Mouse (Mus musculus) WW6 (cell line): ENCODE data around the gene Gabrb1.

Experiments used
- DNase-seq: peaks from one replicate; pipeline ENCODE4 v3.0.0-alpha.2; 2013; ENCODE audit warnings: low read depth, low spot score

Gene Gabrb1

DNA sequence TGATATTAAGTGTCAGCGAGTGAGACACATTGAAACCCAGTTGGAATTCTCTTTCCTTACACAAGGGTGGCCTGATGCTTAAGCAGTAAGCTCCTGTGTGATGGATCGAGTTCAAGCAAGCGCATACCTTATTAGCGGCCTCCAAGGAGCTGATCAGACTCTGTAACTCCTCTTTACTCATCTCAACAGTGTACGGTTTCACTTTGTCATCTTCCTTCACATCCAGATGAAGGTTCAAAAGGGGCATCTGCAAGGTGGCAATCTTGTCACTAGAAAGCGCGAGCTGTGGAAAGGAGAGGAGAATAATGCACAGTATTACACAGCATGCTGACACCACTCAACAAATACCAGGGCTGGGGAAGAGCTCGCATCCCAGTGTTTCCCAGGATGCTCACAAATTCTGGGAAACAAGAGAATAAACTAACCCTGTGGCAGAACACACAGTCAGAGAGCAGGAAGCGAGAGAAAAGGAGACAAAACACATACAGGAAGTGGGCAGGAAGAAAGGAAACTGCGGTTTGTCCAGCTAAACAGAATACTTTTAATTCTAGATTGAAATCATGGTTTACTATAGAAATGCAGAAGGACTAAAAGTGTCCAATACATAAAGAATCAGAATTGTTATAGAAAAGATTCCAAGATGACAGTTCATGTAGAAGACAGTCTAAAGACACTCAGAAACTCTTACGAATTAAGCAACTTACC, 503.0 kb downstream of the Gabrb1 start:
- no peak for DNase-seq

- DNase-seq = no peak
These were observed 504.9 kb downstream of the Gabrb1 start for GRCm38 (mm10) chr5:72162855-72163254.

- no peak for DNase-seq
These were observed 506.5 kb downstream of the Gabrb1 start for GRCm38 (mm10) chr5:72164386-72164785.

DNA sequence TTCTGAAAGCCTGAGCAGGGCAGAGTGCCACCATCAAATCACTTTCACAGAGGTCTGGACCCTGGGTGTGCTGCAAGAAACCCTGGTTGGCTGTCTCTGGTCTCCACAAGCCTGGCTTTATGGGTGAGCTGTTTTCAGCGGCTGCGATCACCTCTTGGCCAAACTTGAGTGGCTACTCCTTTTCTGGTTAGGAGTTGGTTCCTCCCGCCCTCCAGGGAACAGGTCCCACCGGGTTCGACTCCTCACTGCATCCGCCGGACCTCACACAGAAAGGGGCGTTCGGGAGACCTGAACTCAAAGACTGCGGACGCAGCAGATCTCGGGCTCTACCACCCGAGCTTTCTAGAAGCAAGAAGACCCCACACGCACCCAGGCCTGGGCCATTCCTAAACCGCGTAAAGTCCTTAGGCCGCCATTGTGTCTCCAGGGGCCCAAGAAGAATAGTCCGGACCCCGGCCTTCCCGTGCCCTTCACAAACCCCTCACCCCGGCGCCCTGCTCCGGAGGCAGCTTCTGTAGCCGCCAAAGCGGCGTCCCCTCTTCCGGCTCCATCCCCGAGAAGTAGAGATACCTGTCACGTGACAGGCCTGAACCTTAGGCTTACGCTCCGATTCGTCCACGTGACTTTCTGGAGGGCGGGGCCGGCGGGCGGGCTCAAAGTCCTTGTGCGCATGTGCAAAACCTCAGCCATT, 509.8 kb downstream of the Gabrb1 start, which contains the start of gene Commd8:
Gene Commd8 (minus strand): TSS at position 596 of the 691 bp plus-strand sequence.
- DNase-seq = peak; percentile 70

- no peak for DNase-seq
These were observed 510.3 kb downstream of the Gabrb1 start for GRCm38 (mm10) chr5:72168285-72168621.

- DNase-seq = no peak
These were observed 512.2 kb downstream of the Gabrb1 start for GRCm38 (mm10) chr5:72170067-72170466.

DNA sequence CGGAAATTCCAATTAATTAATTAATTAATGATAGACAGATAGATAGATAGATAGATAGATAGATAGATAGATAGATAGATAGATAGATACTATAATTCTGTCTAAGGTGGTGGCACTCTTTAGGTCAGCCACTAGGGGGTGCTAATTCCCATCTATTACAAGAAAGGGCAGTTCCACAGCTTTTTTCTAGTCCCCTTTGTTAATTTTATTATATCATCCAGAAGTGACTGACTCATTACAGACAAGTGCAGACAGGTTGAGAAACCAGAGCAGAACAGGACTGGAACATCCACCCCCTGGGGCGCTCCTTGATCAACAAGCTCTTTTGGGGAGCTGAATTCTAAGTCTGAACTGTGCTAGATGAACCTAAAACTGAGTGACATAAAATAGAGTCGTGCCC, 514.8 kb downstream of the Gabrb1 start:
- DNase-seq = no peak

- no peak for DNase-seq
These were observed 515.6 kb downstream of the Gabrb1 start for GRCm38 (mm10) chr5:72173521-72173920.

- DNase-seq = no peak
These were observed 517.1 kb downstream of the Gabrb1 start for GRCm38 (mm10) chr5:72175050-72175449.

- DNase-seq = no peak
These were observed 517.6 kb downstream of the Gabrb1 start for GRCm38 (mm10) chr5:72175530-72175929.

DNA sequence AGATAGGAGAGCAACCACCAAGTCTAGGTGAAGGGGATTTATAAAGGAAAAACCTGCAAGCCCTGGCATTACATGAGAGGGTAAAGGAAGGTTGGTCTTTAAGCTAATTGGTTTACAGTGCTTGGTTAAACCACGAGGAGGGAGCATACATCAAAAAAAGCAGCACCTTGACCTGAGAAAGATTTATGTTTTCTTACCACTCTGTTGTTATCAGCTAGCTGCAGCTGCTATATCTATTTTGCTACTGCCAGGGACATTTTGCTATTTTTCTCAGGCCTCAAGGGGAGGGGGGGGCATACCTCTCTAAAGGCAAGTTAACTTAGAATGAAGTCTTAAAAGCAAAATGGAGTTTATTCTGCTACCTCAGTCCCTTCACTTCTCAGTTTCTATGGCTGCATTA, 523.3 kb downstream of the Gabrb1 start:
- no peak for DNase-seq

DNA sequence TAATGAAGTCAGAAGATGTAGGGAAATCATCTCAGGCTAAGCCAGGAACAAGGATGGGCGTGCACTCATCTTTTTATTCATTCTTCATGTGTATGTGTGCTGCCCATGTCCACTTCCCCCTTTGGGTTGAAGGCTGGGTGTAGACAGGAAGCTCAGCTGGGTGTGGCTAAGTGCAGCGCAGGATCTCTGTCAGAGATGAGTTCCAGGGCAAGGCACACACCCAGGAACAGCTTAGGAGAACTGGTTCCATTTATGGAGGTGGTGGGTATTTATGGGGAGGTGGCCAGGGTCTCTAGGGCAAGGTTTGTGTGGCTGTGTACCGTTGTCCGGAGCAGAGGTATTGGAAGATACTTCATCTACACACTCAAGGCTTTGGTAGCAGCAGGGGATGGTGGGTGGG, 524.9 kb downstream of the Gabrb1 start:
- no peak for DNase-seq

DNA sequence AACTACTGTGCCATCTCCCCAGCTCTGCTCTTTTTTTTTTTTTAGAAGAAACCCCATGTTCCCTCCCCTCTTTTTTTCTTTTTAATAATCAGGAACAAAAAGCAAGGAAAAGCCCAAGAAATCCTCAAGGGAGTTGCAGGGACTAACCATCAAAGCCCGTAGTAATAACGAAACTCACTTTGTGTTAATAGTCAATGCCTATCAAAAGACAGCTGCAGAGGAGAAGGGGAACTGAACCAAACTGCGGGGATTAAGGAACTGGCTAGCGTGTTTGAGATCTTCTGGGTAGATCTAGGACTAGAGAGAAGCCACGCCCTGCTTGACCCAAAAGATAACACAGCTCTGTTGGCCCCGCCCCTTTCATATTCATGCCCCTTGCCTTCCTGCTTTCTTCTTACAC, 526.0 kb downstream of the Gabrb1 start:
- no peak for DNase-seq

DNA sequence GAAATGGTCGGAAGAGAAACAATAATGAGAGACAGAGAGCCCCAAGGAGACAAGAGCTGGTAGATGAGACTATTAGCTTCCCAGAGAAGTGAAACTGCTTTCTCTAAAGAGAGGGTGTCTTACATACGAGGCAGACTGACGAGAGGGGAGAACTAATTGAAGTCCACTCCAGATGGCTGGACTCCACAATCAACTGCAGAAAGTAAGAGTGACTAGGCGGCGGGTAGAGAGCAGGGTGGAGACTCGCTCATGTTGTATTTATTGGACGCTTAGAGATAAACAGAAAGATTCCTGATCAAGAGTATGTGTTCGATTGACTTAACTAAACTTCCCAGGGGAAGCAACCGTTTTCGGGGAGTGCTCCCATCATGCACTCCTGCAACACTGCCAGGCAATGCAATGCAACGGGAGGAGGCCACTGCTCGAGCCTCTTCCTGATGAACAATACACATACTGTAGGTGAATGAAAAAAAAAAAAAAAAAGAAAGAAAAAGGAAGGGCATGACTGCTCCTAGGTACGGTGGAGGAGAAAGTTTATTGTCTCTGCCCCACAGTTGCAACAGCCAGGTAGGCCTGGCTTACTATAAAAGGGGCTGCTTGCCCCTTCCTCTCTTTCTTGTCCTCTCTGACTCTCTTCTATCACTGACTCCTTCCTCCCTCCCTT, 526.7 kb downstream of the Gabrb1 start:
- no peak for DNase-seq

- no peak for DNase-seq
These were observed 533.2 kb downstream of the Gabrb1 start for GRCm38 (mm10) chr5:72191154-72191553.

DNA sequence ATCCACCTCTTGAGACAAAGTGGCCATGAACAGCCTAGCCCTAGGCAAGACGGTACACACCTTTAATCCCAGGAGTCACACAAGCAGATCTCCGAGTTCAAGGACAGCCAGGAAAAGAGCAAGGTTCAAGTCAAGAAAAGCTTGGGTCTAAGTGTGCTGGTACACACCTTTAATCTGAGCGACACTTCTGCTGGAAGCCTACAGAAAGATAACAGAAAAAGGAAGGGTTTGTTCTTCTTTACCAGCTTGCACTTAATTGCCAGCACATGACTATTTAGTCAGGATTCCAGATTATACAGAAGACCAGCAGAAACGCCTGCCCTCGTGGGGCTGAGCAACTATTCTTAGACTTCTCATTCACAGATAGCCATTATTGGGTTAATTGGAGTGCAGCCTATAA, 534.0 kb downstream of the Gabrb1 start:
- no peak for DNase-seq

GRCm38 (mm10) chr5:72195442-72195841, 537.5 kb downstream of the Gabrb1 start:
- DNase-seq = no peak
